Mouse (Mus musculus) hindbrain, embryonic 15.5 days (tissue): Measurements from ENCODE around the gene Gripap1. TPM values are rescaled to one million over a fixed set of nuclear protein-coding genes. Genes with fewer than 3 reads are reported as not detected.
"Not testable (repeated sequence)": the region's sequence is repeated elsewhere in the genome, so short reads cannot be mapped to it uniquely, and the experiment has no call there.

Experiments used
- ATAC-seq: fragments of 200-750 bp; cut with Nextera tagmentation; 2 replicates; pipeline ENCODE4 v1.8.0; 2017; ENCODE audit warnings: low read depth, moderate number of reproducible peaks, moderate TSS enrichment; ENCODE audit not compliant: low FRiP score
- H3K27ac ChIP-seq: fragments of 300-500 bp; sonication (generic); replicated peaks from 2 replicates; pipeline ENCODE4 v1.5.1; 2015; ENCODE audit warnings: mild to moderate bottlenecking, inconsistent platforms
- H3K27me3 ChIP-seq: fragments of 300-500 bp; sonication (generic); 2 replicates; pipeline ENCODE4 v1.6.1; 2015; ENCODE audit warnings: control low read depth, inconsistent platforms
- H3K36me3 ChIP-seq: fragments of 300-500 bp; sonication (generic); 2 replicates; pipeline ENCODE4 v1.6.1; 2015; ENCODE audit warnings: control low read depth, inconsistent platforms
- H3K4me1 ChIP-seq: fragments of 300-500 bp; sonication (generic); replicated peaks from 2 replicates; pipeline ENCODE4 v1.6.1; 2015; ENCODE audit warnings: control low read depth, inconsistent platforms
- H3K4me2 ChIP-seq: fragments of 300-500 bp; sonication (generic); 2 replicates; pipeline ENCODE4 v1.6.1; 2015; ENCODE audit warnings: moderate library complexity, mild to moderate bottlenecking, inconsistent platforms
- H3K4me3 ChIP-seq: fragments of 300-500 bp; sonication (generic); 2 replicates; pipeline ENCODE4 v1.5.1; 2015; ENCODE audit warnings: mild to moderate bottlenecking, inconsistent platforms
- H3K9ac ChIP-seq: fragments of 300-500 bp; sonication (generic); 2 replicates; pipeline ENCODE4 v1.6.1; 2015; ENCODE audit warnings: inconsistent platforms
- H3K9me3 ChIP-seq: fragments of 300-500 bp; sonication (generic); 2 replicates; pipeline ENCODE4 v1.6.1; 2016; ENCODE audit warnings: control low read depth, inconsistent platforms
- WGBS: fragments of 180-500 bp; shearing (Covaris S2); methylation state at CpG from one replicate; pipeline ENCODE4 v1.1.7; 2015; 5-methylcytosine and 5-hydroxymethylcytosine counted together
- polyA plus RNA-seq: library from polyadenylated mRNA; unstranded; fragments of >200 nt; fragmentation: Nextera tagmentation; extraction: Ambion mirVana; gene quantifications from 2 replicates; pipeline ENCODE4 v1.2.1, GENCODE M21; 2015

Gripap1 gene
- 68.0 and 73.8 TPM in 2 replicates for polyA plus RNA-seq

DNA sequence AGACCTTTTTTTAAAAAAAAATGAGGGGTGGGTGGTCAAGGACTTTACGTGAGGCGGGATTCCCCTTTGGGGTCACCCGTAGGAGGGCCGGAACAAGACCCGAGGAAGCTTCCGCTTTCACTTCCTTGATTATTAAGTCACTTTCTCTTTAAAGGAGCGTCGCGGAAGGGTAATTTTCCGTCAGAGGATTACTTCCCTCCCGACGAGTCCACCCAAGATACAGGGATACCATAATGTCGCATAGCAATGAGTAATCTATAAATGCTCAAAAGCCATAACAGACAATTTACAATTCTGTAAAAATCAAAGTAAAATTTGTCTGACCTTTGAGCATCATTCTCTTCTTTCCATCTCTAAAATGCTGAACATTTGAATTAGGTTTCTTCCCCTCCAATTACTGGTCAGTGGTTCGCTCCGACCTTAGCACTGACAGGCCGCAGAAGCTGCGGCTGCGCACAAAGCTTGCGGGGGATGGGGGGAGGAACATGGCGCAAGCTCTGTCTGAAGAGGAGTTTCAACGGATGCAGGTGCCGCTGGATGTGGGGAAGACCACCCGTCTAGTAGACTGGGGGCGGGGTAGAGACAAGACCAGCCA is at the start of gene Gripap1:
Gene Gripap1 (plus strand): TSS at position 224 of the 595 bp plus-strand sequence.
- Histone ChIP-seq H3K4me3 (peak within 1 kb of the TSS; percentile 56), H3K4me2 (peak within 1 kb of the TSS; percentile 59), H3K9me3 (no peaks in the 10 kb centered on the region), H3K27me3 (no peaks in the 10 kb centered on the region), H3K9ac (peak within 1 kb of the TSS; percentile 61), H3K36me3 (no peaks in the 10 kb centered on the region), H3K4me1 (peaks cover 7% of the 10 kb centered on the region), H3K27ac (peak within 1 kb of the TSS; percentile 78)
- ATAC-seq, result peak; percentile 91
- 22% methylated on average over 24 of the region's 24 CpGs for WGBS

GRCm38 (mm10) chrX:7740082-7740819 is 49.3 kb upstream of the Gripap1 start:
- WGBS, result 80% methylated on average over 10 of the region's 10 CpGs
- no peak overlapping the region for H3K27ac ChIP-seq

DNA sequence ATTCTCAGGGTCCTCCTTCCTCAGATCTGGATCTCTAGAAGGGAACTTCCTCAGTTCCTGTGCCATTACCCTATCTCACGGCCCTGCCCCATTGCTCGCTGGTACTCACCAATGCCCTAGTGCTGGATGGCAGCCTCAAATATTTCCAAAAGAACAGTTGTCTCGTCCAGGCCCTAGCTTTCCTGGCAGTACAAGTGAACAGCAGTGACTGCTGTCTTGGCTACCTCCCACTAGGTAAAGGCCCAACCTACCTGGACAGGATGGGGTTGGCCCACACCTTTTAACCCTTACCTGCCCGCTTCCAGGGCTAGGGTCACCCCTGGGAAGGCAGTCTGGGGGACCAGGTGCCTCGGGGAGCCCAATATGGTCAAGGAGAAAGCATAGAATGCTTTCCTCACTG is 48.5 kb upstream of the Gripap1 start:
- H3K27me3 ChIP-seq, result no peaks in the 10 kb centered on the region
- no peak overlapping the region for H3K4me3 ChIP-seq
- no peak overlapping the region for H3K4me2 ChIP-seq
- 81% methylated on average over 5 of the region's 5 CpGs for WGBS
- no peak overlapping the region for H3K27ac ChIP-seq
- no peaks in the 10 kb centered on the region for H3K36me3 ChIP-seq
- H3K9ac ChIP-seq, result no peak overlapping the region
- ATAC-seq, result no peak
- H3K4me1 ChIP-seq, result no peaks in the 10 kb centered on the region
- no peaks in the 10 kb centered on the region for H3K9me3 ChIP-seq

More at GRCm38 (mm10) chrX:7740082-7740819, 49.3 kb upstream of the Gripap1 start:
- H3K27me3 ChIP-seq, result no peaks in the 10 kb centered on the region
- H3K4me2 ChIP-seq, result no peak overlapping the region
- H3K9ac ChIP-seq, result no peak overlapping the region
- no peaks in the 10 kb centered on the region for H3K4me1 ChIP-seq
- H3K9me3 ChIP-seq, result no peaks in the 10 kb centered on the region
- ATAC-seq, result no peak
- no peaks in the 10 kb centered on the region for H3K36me3 ChIP-seq
- no peak overlapping the region for H3K4me3 ChIP-seq

DNA sequence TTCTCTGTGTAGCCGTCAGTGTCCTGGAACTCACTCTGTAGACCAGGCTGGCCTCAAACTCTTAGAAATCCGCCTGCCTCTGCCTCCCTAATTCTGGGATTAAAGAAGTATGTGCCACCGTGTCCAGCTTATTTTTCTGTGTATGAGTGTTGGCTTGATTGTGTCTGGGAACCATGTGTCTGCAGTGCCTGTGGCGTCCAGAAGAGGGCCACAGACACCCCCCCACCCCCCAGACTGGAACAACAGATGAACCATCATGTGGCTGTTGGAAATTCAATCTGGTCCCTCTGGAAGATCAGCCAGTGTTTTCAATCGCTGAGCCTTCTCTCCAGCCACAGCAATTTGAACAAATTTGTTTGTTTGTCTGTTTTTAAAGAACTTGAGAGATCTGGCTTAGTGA is 46.1 kb upstream of the Gripap1 start:
- Histone ChIP-seq H3K36me3 (no peaks in the 10 kb centered on the region), H3K4me3 (no peak overlapping the region), H3K27me3 (no peaks in the 10 kb centered on the region), H3K4me1 (no peaks in the 10 kb centered on the region), H3K9ac (no peak overlapping the region), H3K9me3 (no peaks in the 10 kb centered on the region), H3K27ac (no peak overlapping the region), H3K4me2 (no peak overlapping the region)
- no peak for ATAC-seq
- 59% methylated on average over 5 of the region's 5 CpGs for WGBS

- Histone ChIP-seq H3K27ac (no peak overlapping the region), H3K9ac (no peak overlapping the region), H3K4me2 (no peak overlapping the region), H3K27me3 (no peaks in the 10 kb centered on the region), H3K4me3 (no peak overlapping the region), H3K4me1 (peaks cover 7% of the 10 kb centered on the region), H3K9me3 (no peaks in the 10 kb centered on the region), H3K36me3 (no peaks in the 10 kb centered on the region)
- no peak for ATAC-seq
- WGBS, result 31% methylated on average over 1 of the region's 1 CpGs
These were observed 44.6 kb upstream of the Gripap1 start for GRCm38 (mm10) chrX:7744940-7745339.

GRCm38 (mm10) chrX:7745429-7745828 is 44.1 kb upstream of the Gripap1 start:
- H3K4me1 ChIP-seq, result peaks cover 7% of the 10 kb centered on the region
- no peak for ATAC-seq
- WGBS, result 90% methylated on average over 8 of the region's 8 CpGs
- no peaks in the 10 kb centered on the region for H3K27me3 ChIP-seq
- H3K9ac ChIP-seq, result no peak overlapping the region
- no peaks in the 10 kb centered on the region for H3K36me3 ChIP-seq
- no peak overlapping the region for H3K27ac ChIP-seq
- H3K9me3 ChIP-seq, result no peaks in the 10 kb centered on the region
- no peak overlapping the region for H3K4me3 ChIP-seq
- no peak overlapping the region for H3K4me2 ChIP-seq

- Histone ChIP-seq H3K36me3 (no peaks in the 10 kb centered on the region), H3K27ac (peak within 1 kb of the TSS; percentile 79), H3K9ac (peak within 1 kb of the TSS; percentile 81), H3K4me2 (peak within 1 kb of the TSS; percentile 57), H3K4me1 (peaks cover 7% of the 10 kb centered on the region), H3K9me3 (no peaks in the 10 kb centered on the region), H3K4me3 (peak within 1 kb of the TSS; percentile 67), H3K27me3 (no peaks in the 10 kb centered on the region)
- peak; percentile 90 for ATAC-seq
- 10% methylated on average over 36 of the region's 56 CpGs for WGBS
These were observed 39.0 kb upstream of the Gripap1 start, which contains the start of gene Ccdc120 for GRCm38 (mm10) chrX:7750432-7751116. Ccdc120 (minus strand) TSS chrX:7750905.

- not testable (repeated sequence) for H3K36me3 ChIP-seq, H3K4me2 ChIP-seq, H3K27ac ChIP-seq, H3K4me3 ChIP-seq, H3K9ac ChIP-seq, H3K27me3 ChIP-seq, H3K9me3 ChIP-seq, H3K4me1 ChIP-seq, ATAC-seq
- 31% methylated on average over 3 of the region's 3 CpGs for WGBS
These were observed 35.9 kb upstream of the Gripap1 start for GRCm38 (mm10) chrX:7753627-7754026.

- H3K9ac ChIP-seq, result peak within 1 kb of the TSS; percentile 62
- H3K27ac ChIP-seq, result peak within 1 kb of the TSS; percentile 66
- H3K4me1 ChIP-seq, result peaks cover 28% of the 10 kb centered on the region
- H3K4me2 ChIP-seq, result peak within 1 kb of the TSS; percentile 67
- no peaks in the 10 kb centered on the region for H3K9me3 ChIP-seq
- peak; percentile 96 for ATAC-seq
- WGBS, result 28% methylated on average over 34 of the region's 38 CpGs
- no peaks in the 10 kb centered on the region for H3K27me3 ChIP-seq
- peaks cover 10% of the 10 kb centered on the region for H3K36me3 ChIP-seq
- H3K4me3 ChIP-seq, result peak within 1 kb of the TSS; percentile 69
These were observed 27.2 kb upstream of the Gripap1 start, which contains the start of gene Tfe3 for GRCm38 (mm10) chrX:7762137-7762920. Tfe3 (plus strand) TSS chrX:7762560.

- Histone ChIP-seq H3K9ac (peak overlapping the region; percentile 62), H3K27ac (peak overlapping the region; percentile 66), H3K36me3 (peaks cover 14% of the 10 kb centered on the region), H3K27me3 (no peaks in the 10 kb centered on the region), H3K4me3 (peak overlapping the region; percentile 69), H3K4me1 (peaks cover 28% of the 10 kb centered on the region), H3K9me3 (no peaks in the 10 kb centered on the region), H3K4me2 (peak overlapping the region; percentile 67)
- WGBS, result 24% methylated on average over 20 of the region's 21 CpGs
- ATAC-seq, result no peak; the same call in 1 of the 2 replicates
These were observed 26.7 kb upstream of the Gripap1 start for GRCm38 (mm10) chrX:7762921-7763197.

GRCm38 (mm10) chrX:7763631-7764393 is 25.8 kb upstream of the Gripap1 start:
- WGBS, result 15% methylated on average over 22 of the region's 22 CpGs
- H3K27me3 ChIP-seq, result no peaks in the 10 kb centered on the region

More at GRCm38 (mm10) chrX:7763631-7764393, 25.8 kb upstream of the Gripap1 start:
- peak overlapping the region; percentile 67 for H3K4me2 ChIP-seq
- peaks cover 28% of the 10 kb centered on the region for H3K4me1 ChIP-seq
- peak overlapping the region; percentile 62 for H3K9ac ChIP-seq
- peak overlapping the region; percentile 69 for H3K4me3 ChIP-seq
- H3K9me3 ChIP-seq, result no peaks in the 10 kb centered on the region
- H3K27ac ChIP-seq, result peak overlapping the region; percentile 30; the same call in 1 of the 2 replicates
- peaks cover 22% of the 10 kb centered on the region for H3K36me3 ChIP-seq
- peak; percentile 27; the same call in 1 of the 2 replicates for ATAC-seq
